Mouse (Mus musculus) kidney, postnatal 36 days (tissue): Measurements from ENCODE around the gene Klhdc1.

Experiments used
- DNase-seq, 2 experiments: peaks; one replicate each; pipeline ENCODE4 v3.0.0; 2021 to 2022; ENCODE audit warnings: mixed read lengths in 2 of 2

Gene Klhdc1

GRCm38 (mm10) chr12:69297411-69298150 lies 56.6 kb downstream of the Klhdc1 start:
- DNase-seq: peak in 1 of 2 experiments; percentile 8

GRCm38 (mm10) chr12:69298281-69298680 lies 57.3 kb downstream of the Klhdc1 start:
- DNase-seq: no peak

DNA sequence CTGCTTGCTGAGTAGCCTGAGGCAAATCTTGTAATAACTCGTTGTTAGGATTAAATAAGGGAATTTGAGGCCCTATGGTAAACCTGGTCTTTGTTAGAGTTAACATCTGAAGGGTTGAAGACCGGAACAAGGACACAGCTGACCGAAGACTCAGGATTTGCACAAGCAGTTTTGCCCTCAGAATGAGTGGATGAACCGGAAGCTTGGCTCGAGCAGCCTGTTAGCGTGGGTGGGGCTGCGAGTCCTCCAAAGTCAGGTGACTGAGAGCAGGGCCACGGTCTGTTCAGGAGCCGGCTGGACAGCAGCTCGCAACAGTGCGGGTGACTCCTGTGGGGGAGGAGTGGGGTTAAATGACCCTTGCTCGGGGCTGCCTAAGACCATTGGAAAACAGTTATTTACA lies 58.3 kb downstream of the Klhdc1 start:
- DNase-seq: peak; percentile 85 to 87

DNA sequence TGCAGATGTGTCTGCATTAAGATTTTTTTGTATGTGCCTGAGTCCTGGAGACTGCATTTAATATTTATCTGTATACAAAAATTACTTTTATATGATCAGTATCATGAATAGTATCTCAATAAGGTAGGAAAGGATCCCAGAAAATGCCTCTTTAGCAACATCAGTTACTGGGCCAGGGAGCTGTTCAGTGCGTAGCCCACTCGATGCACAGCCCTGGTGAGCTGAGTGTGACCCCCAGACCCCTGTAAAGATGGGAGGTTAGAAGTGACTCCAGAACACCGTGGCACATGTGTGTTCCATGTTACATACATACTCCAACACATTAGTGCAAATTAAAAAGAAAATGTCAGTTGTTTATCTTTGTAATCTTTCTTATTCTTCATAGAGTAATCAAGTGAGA lies 58.9 kb downstream of the Klhdc1 start:
- no peak for DNase-seq

- DNase-seq: no peak
Measured at GRCm38 (mm10) chr12:69300391-69300790, 59.4 kb downstream of the Klhdc1 start.

GRCm38 (mm10) chr12:69302171-69302570 lies 61.2 kb downstream of the Klhdc1 start:
- DNase-seq: no peak

DNA sequence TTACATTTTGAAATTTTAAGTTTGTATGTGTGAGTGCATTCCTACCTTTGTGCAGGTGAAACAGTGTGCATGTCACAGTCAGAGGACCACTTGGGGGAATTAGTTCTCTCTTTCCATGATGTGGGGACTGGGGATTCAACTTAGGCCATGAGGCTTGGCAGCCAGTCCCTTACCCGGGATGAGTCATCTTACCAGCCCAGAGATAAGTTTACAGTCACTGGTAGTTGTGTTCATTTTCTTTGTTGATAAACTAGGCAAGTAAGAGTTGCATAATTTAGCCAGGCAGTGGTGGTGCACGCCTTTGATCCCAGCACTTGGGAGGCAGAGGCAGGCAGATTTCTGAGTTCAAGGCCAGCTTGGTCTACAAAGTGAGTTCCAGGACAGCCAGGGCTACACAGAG lies 63.1 kb downstream of the Klhdc1 start:
- DNase-seq: no peak

- DNase-seq: no peak
Measured at GRCm38 (mm10) chr12:69306333-69306732, 65.4 kb downstream of the Klhdc1 start.

- no peak for DNase-seq
Measured at GRCm38 (mm10) chr12:69309659-69310058, 68.7 kb downstream of the Klhdc1 start.

GRCm38 (mm10) chr12:69318431-69318830 lies 77.5 kb downstream of the Klhdc1 start:
- DNase-seq: no peak

- DNase-seq: no peak
Measured at GRCm38 (mm10) chr12:69331187-69331586, 90.2 kb downstream of the Klhdc1 start.

- no peak for DNase-seq
Measured at GRCm38 (mm10) chr12:69332147-69332546, 91.2 kb downstream of the Klhdc1 start.

- peak; percentile 26 to 67 for DNase-seq
Measured at GRCm38 (mm10) chr12:69333547-69333946, 92.6 kb downstream of the Klhdc1 start.
